Mouse (Mus musculus) embryonic fibroblast, embryonic 13.5 days (primary cell): Measurements from ENCODE around the gene Mboat1. TPM values are rescaled to one million over a fixed set of nuclear protein-coding genes. Genes with fewer than 3 reads are reported as not detected.

ENCODE experiments used
- H3K27ac ChIP-seq: 2 replicates; pipeline ENCODE4 v1.5.1; 2012; ENCODE audit warnings: low read length, control low read depth, inconsistent platforms; ENCODE audit not compliant: insufficient read depth
- H3K4me1 ChIP-seq: 2 replicates; pipeline ENCODE4 v1.6.1; 2011; ENCODE audit warnings: low read length; ENCODE audit not compliant: control insufficient read depth, insufficient read depth
- H3K4me3 ChIP-seq: 2 replicates; pipeline ENCODE4 v1.5.1; 2011; ENCODE audit warnings: mild to moderate bottlenecking, control low read depth, low read length; ENCODE audit not compliant: insufficient read depth
- CTCF ChIP-seq: IDR thresholded peaks from 2 replicates; pipeline ENCODE4 v1.5.1; 2011; ENCODE audit warnings: mild to moderate bottlenecking, control low read depth, low read length, moderate library complexity, borderline replicate concordance; ENCODE audit not compliant: insufficient read depth
- POLR2A ChIP-seq: IDR thresholded peaks from 2 replicates; pipeline ENCODE4 v1.6.1; 2011; ENCODE audit warnings: low read depth, mild to moderate bottlenecking, control low read depth, low read length, moderate library complexity
- polyA plus RNA-seq: library from polyadenylated mRNA; stranded (reverse); fragments of >200 nt; gene quantifications from 2 replicates; pipeline ENCODE4 v1.2.4, GENCODE M21; 2011; ENCODE audit warnings: low read depth; ENCODE audit not compliant: missing spikeins, insufficient read length

The Mboat1 gene
- polyA plus RNA-seq, 1 experiment: 12.5 TPM

DNA sequence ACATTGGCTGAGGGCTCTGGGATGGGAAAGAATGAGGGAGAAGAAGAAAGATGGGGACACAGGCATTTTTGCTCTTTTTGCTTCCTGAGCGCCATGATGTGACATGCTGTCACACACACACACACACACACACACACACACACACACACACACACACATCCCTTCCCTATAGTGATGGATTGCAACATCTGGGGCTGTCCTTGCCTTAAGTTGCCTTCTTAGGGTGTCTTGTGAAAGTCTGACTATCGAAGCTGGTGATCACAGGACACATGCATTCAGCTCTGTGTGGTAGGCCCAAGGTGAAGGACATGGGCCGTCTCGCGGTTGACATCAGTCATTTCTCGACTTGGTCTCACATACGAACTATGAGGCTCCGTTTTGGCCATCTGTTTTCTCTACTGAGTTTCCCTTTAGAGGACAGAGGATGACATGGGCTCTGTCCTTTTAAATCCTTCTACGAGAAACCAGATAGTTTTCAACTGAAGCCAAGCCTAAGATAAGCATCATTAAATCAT, 93.4 kb downstream of the Mboat1 start:
- Histone ChIP-seq H3K27ac (peak overlapping the region; percentile 49; the same call in 1 of the 2 replicates), H3K4me1 (peaks cover 11% of the 10 kb centered on the region), H3K4me3 (no peak overlapping the region)
- TF ChIP-seq POLR2A: no peak
- no peak for TF ChIP-seq CTCF

DNA sequence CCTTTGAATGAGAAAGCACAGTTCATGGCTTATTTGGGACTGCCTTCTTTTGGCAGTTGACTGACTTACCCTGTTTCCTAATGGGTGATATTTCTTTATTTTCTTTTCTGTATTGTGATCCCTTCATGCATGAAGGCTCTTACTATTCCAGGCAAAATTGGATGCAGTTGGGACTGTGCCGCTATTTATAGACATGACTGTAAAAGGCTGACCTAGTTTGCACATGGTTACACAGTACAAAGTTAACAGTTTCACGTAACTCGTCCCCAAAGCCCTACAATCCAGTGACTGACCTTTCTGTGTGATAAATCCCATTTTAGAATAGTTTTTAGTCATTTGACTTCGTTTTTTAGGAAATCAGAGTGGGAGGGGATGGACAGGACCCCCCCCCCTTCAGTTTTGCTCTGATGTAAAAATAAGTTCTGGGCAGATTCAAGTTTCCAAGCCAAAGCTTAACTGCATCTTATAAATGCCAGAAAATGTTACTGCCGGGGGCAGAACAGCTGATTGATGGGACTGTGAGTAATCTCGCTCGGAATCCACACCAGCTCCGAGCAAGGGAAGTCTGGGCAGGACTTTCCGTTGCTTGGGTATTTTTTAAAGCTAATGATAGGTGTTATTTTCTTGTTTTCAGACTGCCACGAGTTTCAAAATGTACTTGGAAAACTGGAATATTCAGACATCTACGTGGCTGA, 98.9 kb downstream of the Mboat1 start:
- peak overlapping the region; percentile 60 for H3K27ac ChIP-seq
- no peak for TF ChIP-seq POLR2A
- no peak for TF ChIP-seq CTCF
- H3K4me1 ChIP-seq: peaks cover 4% of the 10 kb centered on the region; the same call in 1 of the 2 replicates
- H3K4me3 ChIP-seq: no peak overlapping the region

DNA sequence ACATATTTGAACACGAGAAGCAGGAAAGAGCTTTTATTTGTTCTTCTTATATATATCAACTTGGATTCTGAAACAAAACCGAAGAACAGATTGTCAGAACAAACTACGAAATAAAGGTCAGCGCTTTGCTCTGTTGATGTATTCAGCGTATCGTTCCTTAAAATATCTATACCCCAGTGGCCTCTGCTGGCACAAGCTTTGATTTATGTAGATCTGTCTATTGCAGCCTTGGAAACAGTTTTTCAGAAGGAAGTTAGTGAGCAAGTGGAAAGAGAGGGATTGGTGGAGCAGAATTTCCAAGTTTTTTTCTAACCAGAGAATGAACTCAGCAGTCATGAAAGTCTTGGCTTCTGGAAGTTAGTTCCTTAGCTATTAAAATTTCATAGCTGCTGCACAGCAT, 103.1 kb downstream of the Mboat1 start:
- TF ChIP-seq CTCF (no peak), POLR2A (no peak)
- no peak overlapping the region for H3K27ac ChIP-seq
- H3K4me3 ChIP-seq: no peak overlapping the region
- H3K4me1 ChIP-seq: peaks cover 4% of the 10 kb centered on the region; the same call in 1 of the 2 replicates

DNA sequence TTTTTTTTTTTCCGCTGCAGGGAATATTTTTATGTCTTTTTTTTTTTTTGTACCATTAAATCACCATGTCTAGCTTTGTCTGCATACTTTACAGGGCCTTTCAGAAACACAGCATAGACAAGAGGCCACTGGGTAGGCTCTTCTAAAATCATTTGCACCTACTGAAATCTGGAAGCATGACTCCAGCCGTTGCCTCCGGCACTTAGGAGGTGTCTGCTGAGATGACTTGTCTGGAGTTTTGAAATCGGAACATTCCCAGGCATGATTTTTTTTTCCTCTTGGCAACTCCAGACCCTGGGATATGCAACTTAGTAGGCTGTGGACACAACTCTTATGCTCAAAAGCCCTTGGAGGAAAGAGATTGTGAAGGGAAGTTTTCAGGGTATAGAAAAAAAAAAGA, 109.3 kb downstream of the Mboat1 start:
- Histone ChIP-seq H3K4me3 (no peak overlapping the region), H3K27ac (no peak overlapping the region), H3K4me1 (no peaks in the 10 kb centered on the region)
- TF ChIP-seq POLR2A: no peak
- TF ChIP-seq CTCF: no peak

DNA sequence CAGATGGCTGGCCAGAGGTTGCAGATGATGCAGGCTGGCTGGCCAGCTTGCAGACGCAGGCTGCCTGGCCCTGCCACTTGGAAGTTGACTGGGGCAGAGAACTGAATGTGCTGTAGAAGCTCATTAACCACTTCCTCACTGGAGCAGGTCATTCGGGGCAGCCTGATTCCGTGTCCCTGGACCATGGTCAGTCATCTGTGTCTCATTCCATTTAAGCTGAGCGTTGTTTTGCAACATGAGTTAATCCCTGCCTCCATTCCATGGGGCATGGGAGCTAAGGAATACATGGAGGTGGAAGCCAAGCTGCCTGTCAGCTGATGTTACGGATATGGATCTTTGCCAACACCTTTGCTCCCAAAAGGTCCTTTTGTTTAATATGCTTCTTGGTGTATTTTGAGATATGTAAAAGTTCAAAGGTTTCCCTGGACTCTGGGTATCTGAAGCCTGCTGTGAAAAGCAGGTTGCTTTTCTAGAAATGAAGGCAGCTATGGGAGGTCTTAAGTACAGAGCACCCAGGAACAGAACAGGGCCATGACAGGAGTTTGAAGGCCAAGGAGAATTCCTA, 114.1 kb downstream of the Mboat1 start:
- Histone ChIP-seq H3K4me1 (no peaks in the 10 kb centered on the region), H3K4me3 (no peak overlapping the region), H3K27ac (no peak overlapping the region)
- TF ChIP-seq CTCF (no peak), POLR2A (no peak)

DNA sequence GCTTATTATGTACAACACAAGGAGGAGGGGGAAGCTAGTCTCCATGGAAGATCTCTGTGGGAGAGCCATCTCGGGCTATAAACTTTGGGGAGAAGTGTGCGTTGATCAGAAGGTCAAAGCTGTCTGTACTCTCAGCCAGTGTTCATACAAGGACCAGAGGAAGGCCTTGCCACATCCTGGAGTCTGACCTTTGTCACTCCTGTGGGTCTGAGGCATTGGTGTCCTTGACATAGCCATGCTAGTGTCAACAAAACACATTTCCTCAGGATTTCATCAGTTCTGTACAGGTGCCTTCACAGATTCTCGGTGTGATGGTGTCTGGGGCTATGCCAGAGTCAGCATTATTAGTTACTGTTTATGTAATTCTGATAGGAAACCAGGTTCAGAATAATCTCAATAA, 115.1 kb downstream of the Mboat1 start:
- Histone ChIP-seq H3K4me3 (no peak overlapping the region), H3K27ac (no peak overlapping the region), H3K4me1 (no peaks in the 10 kb centered on the region)
- TF ChIP-seq CTCF (no peak), POLR2A (no peak)

DNA sequence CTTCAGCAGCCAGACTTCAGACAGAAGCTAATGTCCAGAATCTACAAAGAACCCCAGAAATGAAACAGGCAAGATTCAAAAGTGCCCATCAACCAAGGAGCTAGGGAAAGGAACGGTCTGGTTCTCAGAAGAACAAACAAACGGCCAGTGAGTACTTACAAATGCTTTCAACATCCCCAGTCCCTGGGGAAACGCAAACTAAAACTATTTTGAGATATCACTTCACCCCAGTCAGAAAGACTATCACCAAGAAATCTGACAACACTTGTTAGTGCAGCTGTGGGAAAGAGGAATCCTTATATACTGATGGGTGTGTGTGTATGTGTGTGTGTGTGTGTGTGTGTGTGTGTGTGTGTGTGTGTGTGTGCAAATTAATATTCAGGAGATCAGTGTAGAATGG, 116.4 kb downstream of the Mboat1 start:
- Histone ChIP-seq H3K27ac (no peak overlapping the region), H3K4me3 (no peak overlapping the region), H3K4me1 (no peaks in the 10 kb centered on the region)
- no peak for TF ChIP-seq CTCF
- TF ChIP-seq POLR2A: no peak

DNA sequence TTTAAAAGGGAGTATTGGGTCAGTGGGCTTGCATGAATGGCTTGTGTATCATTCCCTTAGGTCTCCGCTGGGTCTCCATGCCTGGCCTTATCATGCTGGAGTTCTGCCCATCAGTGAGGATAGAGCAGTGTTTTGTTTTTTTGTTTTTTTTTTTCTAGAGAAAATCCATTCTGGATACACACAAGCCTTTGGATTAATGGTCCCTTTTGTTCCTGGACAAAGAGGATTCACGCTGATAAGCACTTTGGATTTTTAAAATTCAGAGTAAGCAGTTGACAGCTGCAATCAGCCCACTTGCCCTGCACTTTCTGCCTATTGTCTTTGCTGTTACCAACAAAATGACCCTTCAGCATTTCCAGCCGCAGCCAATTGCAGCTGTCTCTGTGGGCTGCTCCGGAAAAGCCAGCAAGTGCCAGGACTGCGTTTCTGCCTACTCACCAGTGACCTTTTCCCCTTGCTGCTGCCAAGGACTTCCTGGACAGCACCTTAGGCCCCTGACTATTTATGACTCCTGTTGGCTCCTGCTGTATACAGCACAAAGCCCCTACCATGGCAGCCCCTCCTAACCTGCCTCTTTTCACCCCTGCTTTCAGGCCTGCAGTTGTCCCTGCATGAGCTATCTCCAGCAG, 117.5 kb downstream of the Mboat1 start:
- TF ChIP-seq POLR2A (no peak), CTCF (no peak)
- Histone ChIP-seq H3K4me1 (no peaks in the 10 kb centered on the region), H3K4me3 (no peak overlapping the region), H3K27ac (no peak overlapping the region)

DNA sequence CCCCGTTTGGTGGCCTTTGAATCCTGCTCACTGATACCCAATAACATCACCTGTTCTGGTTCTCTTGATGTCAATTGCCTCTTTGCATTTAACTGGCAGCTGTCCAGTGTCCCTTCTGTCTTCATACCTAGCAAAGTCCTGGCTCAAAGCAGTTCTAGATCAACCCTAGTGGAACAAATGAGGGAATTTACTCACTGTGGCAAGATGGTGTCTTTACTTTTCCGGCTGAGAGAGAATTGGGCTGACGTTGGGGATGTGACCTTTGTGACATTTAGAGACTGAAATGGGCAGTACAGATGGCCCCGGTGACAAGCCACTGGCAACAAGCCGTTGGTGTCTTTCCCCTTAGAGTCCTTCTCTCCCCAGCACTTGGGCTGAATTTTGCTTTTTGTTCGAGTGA, 118.1 kb downstream of the Mboat1 start:
- no peak overlapping the region for H3K27ac ChIP-seq
- 0 out of 2 replicates have a peak, but pooled peaks cover 2% of the 10 kb centered on the region for H3K4me1 ChIP-seq
- H3K4me3 ChIP-seq: no peak overlapping the region
- TF ChIP-seq CTCF (no peak), POLR2A (no peak)

DNA sequence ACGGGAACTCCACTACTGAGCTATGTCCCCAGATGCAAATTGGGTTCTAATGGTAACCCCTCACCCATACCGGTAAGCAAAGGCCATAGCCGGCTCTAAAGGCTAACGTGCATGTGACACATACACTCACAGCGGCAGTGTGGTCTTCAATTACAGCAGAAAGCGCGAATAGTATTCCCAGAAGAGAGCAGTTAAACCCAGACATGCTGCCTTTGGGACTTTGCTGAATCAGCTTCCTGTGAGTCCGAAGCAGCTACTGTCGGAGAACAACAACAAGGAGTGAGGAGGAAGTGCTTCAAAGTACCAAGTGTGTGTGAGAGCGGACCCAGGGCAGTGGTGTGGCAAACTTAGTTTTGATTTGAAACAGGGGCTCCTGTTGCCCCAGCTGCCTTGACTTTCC, 122.5 kb downstream of the Mboat1 start:
- H3K27ac ChIP-seq: no peak overlapping the region

More for the DNA sequence above, 122.5 kb downstream of the Mboat1 start:
- Histone ChIP-seq H3K4me1 (0 out of 2 replicates have a peak, but pooled peaks cover 2% of the 10 kb centered on the region), H3K4me3 (no peak overlapping the region)
- TF ChIP-seq POLR2A (no peak), CTCF (no peak)
